Mouse (Mus musculus) heart, postnatal 0 days (tissue): ENCODE results near the gene Scn11a.

Source experiments
- CTCF ChIP-seq: IDR thresholded peaks from 2 replicates; pipeline ENCODE4 v1.5.1; 2016; ENCODE audit warnings: antibody characterized with exemption, control low read depth, low read depth
- EP300 ChIP-seq: IDR thresholded peaks from 2 replicates; pipeline ENCODE4 v1.6.1; 2016; ENCODE audit warnings: antibody characterized with exemption, low read depth

DNA sequence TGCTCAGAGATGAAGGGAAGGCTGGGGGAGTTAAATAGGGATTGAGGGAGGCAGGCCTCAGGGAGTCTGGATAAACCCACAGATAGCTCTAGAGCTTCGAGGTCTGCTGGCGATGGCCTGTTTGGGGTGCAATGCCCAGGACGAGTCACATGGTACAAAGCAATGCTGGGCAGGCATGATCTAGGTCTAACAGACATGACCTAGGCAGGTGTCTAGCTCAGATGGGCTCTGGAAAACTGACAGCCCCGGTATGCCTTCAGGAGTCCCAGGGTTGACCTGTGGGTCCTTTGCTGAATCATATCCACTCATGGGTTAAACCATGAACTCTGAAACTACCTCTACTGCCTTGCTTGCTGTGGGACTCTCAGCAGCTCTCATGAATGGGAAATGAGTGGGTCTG is 98.3 kb downstream of the Scn11a start:
- TF ChIP-seq CTCF (no peak), EP300 (no peak)
